Mouse (Mus musculus) retina, embryonic 14.5 days (tissue): ENCODE data around the gene Mmp13.
A peak's percentile ranks its signal among the peaks of the same experiment; 100 is the strongest.
"Not testable (repeated sequence)": the region's sequence is repeated elsewhere in the genome, so short reads cannot be mapped to it uniquely, and the experiment has no call there.

ENCODE experiments used
- DNase-seq: peaks from one replicate; pipeline ENCODE4 v3.0.0-alpha.2; 2015; ENCODE audit warnings: low spot score

Mmp13 gene

DNA sequence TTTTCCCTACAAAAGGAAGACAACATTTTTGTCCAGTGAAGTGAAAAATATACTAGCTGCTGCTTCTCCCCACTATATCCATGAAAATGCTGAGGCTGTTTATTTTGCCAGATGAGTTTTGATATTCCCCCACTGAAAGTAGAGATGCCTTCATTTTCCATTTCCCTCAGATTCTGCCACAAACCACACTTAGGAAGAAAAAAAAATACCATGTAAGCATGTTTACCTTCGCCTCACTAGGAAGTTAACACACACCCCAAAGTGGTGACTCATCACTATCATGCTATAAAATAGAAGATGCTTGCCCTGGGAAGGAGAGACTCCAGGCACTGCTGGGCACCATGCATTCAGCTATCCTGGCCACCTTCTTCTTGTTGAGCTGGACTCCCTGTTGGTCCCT is at the start of gene Mmp13:
Gene Mmp13, plus strand, starts transcription at position 301 of the 400 bp plus-strand sequence.
- no peak for DNase-seq

GRCm38 (mm10) chr9:7238619-7239018 is 33.7 kb upstream of the Mmp13 start:
- DNase-seq = no peak

DNA sequence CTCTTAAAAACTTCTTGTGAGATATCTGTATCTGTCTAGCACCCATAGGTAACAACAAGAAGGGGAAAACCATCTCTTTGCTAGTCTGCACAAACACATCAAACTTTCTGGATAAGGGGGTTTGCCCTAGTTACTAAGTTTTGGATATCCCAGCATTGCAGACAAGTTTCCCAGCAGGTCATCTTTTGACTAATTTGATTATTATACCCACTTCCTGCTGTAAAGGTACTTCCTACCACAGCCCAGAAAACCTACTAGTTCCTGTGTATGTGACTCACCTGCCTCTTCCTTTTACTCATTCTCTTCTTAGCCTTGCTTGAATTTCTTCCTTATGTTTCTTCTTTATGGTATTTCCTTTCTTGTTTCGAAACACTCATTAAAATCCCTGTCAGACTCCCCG is 32.3 kb upstream of the Mmp13 start:
- DNase-seq = no peak

DNA sequence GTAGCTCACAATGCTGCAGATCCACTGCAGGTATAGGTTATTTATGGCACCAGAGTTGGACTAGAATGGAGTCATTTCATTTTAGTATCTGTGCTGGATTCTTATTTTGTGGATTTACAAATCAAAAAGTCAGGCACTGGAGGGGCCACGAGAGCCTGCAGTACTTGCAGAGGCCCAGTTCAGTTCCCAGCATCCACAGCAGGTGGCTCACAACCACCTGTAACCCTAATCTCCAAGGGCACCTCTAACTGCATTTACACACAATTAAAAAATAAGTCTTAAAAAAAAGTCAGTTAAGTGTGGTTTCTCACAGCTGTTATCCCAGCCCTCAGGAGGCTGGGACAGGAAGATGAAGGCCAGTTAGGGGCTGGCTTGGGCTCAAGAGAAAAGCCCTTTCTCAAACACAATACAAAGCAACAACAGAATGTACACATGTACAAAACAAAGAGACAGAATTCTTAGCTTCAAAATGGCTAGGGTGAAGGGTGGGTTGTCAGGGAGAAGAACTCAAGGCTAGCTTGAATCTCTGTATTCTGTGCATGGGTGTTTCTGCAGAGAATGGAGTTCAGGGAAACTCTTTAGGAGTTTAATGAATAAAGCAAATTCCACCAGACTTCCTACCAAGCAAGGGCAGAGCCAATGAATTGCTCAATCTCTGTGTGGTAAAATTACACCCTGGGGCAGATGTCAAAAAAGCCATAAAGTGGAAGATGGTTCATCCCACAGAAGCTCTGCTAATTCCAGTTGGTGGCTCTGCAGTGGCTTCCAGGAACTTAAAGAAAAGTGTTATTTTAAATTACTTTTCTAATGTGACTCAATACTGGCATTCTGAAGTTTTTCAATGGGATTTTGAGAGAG is 19.3 kb upstream of the Mmp13 start:
- no peak for DNase-seq

DNA sequence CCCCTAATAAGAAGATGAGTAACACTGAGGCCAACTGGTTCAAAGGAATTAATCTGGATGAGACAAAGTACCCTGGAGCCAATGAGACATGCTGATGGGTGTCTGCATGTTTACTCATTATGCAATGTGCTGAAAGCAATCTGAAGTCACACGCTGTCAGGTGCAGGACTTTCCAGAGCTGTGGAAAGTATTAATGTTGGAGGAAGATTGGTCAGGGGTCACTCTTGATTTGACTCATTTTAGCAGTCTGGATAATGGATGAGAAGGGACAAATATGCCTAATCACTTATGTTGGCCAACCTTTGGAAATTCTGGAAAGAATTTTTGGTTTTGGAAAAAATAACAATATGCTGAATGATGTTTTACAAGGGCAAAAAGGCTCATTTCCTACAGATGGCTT is 10.6 kb upstream of the Mmp13 start:
- no peak for DNase-seq

- no peak for DNase-seq
Measured at GRCm38 (mm10) chr9:7270071-7270470, 2.2 kb upstream of the Mmp13 start.

GRCm38 (mm10) chr9:7282565-7283302 is 10.4 kb downstream of the Mmp13 start:
- peak; percentile 38 for DNase-seq

GRCm38 (mm10) chr9:7283303-7283684 is 11.0 kb downstream of the Mmp13 start:
- not testable (repeated sequence) for DNase-seq

GRCm38 (mm10) chr9:7289501-7289900 is 17.2 kb downstream of the Mmp13 start:
- no peak for DNase-seq

DNA sequence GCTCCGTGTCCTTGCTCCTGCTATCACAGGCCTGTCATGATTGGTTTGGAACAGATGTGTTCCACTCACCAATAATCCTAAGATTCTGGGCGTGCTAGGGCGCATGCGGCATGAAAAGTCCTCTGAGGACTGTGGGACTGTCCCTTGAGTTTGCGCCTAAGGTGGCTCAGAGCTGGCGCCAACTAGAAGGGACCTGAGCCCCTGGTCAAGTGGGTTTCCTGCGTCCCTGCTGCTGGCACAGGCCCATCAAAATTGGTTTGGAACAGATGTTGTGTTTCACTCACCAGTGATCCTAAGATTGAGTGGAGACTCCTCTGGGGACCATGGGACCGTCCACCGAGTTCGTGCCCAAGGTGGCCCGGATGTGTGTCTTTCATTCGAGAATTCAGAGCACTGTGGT is 17.6 kb downstream of the Mmp13 start:
- DNase-seq = no peak

- DNase-seq = no peak
Measured at GRCm38 (mm10) chr9:7292132-7292531, 19.8 kb downstream of the Mmp13 start.

- DNase-seq = no peak
Measured at GRCm38 (mm10) chr9:7331847-7332246, 59.5 kb downstream of the Mmp13 start.
